Mouse (Mus musculus) fibroblast of lung, adult 2 months (primary cell): ENCODE measurements at regions not wholly inside any gene's neighbourhood (a gene's known extent, or its start where the extent isn't known, plus 50 kb on each side); places are given as distances from the start of the nearest gene placed in this dataset.

ENCODE experiments used
- DNase-seq: peaks from one replicate; pipeline ENCODE4 v3.0.0-alpha.2; 2011; ENCODE audit warnings: low read depth

DNA sequence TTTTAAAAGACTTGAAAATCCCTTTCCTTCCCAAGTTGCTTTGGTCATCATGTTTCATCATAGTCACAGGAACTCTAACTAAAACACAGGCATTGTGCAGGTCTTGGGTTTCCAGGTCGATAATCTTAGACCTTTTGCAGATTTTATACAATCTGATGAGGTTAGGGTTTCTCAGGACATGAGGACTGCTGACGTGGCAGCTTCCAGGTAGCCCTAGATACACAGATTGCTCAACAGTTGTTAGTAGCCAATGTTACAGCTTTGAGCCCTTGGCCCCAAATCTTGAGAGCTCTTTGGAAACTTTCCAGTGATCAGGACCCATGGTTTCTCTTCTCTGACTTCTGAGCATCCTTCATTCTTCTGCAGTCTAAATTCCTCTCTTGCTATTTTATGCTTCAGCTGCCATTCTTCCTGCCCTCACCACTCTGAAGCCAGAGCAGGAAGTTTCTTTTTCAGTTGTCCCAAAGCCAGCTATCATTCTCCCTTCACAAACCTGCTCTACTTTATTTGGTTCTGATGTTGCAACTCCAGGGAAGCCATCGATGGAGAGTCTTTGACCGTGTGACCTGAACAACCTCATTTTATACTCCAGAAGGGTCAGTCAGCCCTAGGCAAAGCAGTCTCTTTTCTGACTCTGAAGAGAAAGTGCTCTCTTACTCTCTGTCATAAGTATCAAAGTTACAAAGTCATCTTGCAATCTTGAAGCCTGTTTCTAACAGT, 71.3 kb upstream of the A1bg start:
- no peak for DNase-seq

DNA sequence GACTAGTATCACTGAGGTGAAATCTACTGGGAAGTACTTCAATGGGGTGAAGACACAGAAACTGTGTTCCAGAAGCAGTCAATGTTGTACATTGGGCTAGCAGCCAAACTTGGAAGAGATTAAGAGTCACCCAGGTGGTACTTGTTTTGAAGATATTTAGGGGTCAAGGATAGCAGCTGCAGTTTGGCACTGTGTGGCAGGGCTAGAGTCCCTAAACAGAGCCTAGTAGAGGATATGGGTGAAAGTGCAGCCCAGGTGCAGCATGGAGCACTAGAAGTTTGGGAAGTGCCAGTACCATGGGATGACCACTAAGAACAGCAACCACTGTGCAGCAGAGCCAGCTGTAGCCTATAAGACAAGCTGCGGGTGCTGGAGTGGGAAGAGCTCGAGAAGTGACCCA, 70.6 kb upstream of the A1bg start:
- DNase-seq: no peak

DNA sequence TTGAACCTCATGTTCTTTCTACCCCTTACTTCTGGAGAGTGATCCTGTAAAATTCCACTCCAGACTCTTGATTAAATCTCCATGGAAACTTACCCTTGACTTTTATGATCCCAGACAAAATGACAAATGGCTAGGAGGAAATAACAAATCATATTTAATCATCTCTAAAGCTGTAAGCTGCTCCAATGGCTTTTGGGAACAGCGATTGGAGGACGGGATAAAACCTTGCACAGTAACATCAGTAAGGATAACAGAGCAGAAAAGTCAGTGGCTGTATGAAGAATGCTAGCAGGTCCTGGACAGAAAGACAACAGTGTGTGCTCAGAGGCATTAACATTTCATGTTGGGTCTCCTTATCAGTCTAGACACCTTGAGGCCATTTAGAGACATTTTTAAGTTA, 59.8 kb upstream of the A1bg start:
- DNase-seq: no peak
